Mouse (Mus musculus): Measurements from ENCODE around the gene Olfr608.
"Not testable (repeated sequence)": the region's sequence is repeated elsewhere in the genome, so short reads cannot be mapped to it uniquely, and the experiment has no call there.

- TF ChIP-seq CTCF (IDR thresholded peaks at IDR 0.05; ENCODE audit: extremely low read depth, insufficient read depth, insufficient read length, insufficient replicate concordance); POLR2A (IDR thresholded peaks at IDR 0.05; ENCODE audit: low read depth, low read length): not testable (repeated sequence)
These were observed 7.4 kb downstream of the Olfr608 start for GRCm38 (mm10) chr7:103477106-103477505.

All from spleen, adult 2 months (tissue).